Mouse (Mus musculus) cortical plate, adult 2 months (tissue): ENCODE results near the gene Syt13. TPM values are rescaled to one million over a fixed set of nuclear protein-coding genes. Genes with fewer than 3 reads are reported as not detected.

Source experiments
- H3K27ac ChIP-seq: fragments of 200-500 bp; 2 replicates; pipeline ENCODE4 v1.5.1; 2012; ENCODE audit warnings: low read length, control low read depth, inconsistent platforms; ENCODE audit not compliant: insufficient read depth
- H3K4me1 ChIP-seq: fragments of 200-500 bp; 2 replicates; pipeline ENCODE4 v1.6.1; 2011; ENCODE audit warnings: low read length; ENCODE audit not compliant: control insufficient read depth, insufficient read depth
- H3K4me3 ChIP-seq: fragments of 200-500 bp; 2 replicates; pipeline ENCODE4 v1.5.1; 2011; ENCODE audit warnings: mild to moderate bottlenecking, low read length, control low read depth; ENCODE audit not compliant: insufficient read depth
- CTCF ChIP-seq: fragments of 200-500 bp; IDR thresholded peaks from 2 replicates; pipeline ENCODE4 v1.5.1; 2011; ENCODE audit warnings: mild to moderate bottlenecking, control low read depth, low read length; ENCODE audit not compliant: insufficient read depth; ENCODE audit errors: extremely low read depth
- POLR2A ChIP-seq: fragments of 200-500 bp; IDR thresholded peaks from 2 replicates; pipeline ENCODE4 v1.6.1; 2011; ENCODE audit warnings: mild to moderate bottlenecking, low read length, control low read depth; ENCODE audit not compliant: insufficient read depth; ENCODE audit errors: extremely low read depth
- polyA plus RNA-seq: library from polyadenylated mRNA; depleted of rRNA; stranded (reverse); fragments of >200 nt; gene quantifications from 2 replicates; pipeline ENCODE4 v1.2.3, GENCODE M21; 2012; rRNA removed

Gene Syt13
- 146 and 160 TPM in 2 replicates for polyA plus RNA-seq

GRCm38 (mm10) chr2:92914933-92915553 lies at the start of gene Syt13:
Gene Syt13 (plus strand): TSS chr2:92915098.
- 0 out of 2 replicates have a peak, but pooled peaks cover 2% of the 10 kb centered on the region for H3K4me1 ChIP-seq
- TF ChIP-seq CTCF: no peak
- TF ChIP-seq POLR2A: peak; percentile 75
- peak within 1 kb of the TSS; percentile 91 for H3K27ac ChIP-seq
- peak within 1 kb of the TSS; percentile 99 for H3K4me3 ChIP-seq

- Histone ChIP-seq H3K4me3 (no peak overlapping the region), H3K27ac (no peak overlapping the region), H3K4me1 (no peaks in the 10 kb centered on the region)
- TF ChIP-seq CTCF (no peak), POLR2A (no peak)
Measured at GRCm38 (mm10) chr2:92866616-92867015, 48.3 kb upstream of the Syt13 start.

GRCm38 (mm10) chr2:92870139-92870836 lies 44.6 kb upstream of the Syt13 start:
- Histone ChIP-seq H3K27ac (no peak overlapping the region), H3K4me3 (no peak overlapping the region), H3K4me1 (no peaks in the 10 kb centered on the region)
- no peak for TF ChIP-seq CTCF
- no peak for TF ChIP-seq POLR2A

- Histone ChIP-seq H3K4me3 (no peak overlapping the region), H3K27ac (no peak overlapping the region), H3K4me1 (no peaks in the 10 kb centered on the region)
- no peak for TF ChIP-seq POLR2A
- no peak for TF ChIP-seq CTCF
Measured at GRCm38 (mm10) chr2:92871093-92871686, 43.7 kb upstream of the Syt13 start.

- Histone ChIP-seq H3K4me1 (peaks cover under 1% of the 10 kb centered on the region; the same call in 1 of the 2 replicates), H3K27ac (no peak overlapping the region), H3K4me3 (no peak overlapping the region)
- TF ChIP-seq CTCF (no peak), POLR2A (no peak)
Measured at GRCm38 (mm10) chr2:92872652-92873051, 42.2 kb upstream of the Syt13 start.

- Histone ChIP-seq H3K4me1 (peaks cover 3% of the 10 kb centered on the region; the same call in 1 of the 2 replicates), H3K27ac (no peak overlapping the region), H3K4me3 (no peak overlapping the region)
- TF ChIP-seq CTCF (no peak), POLR2A (no peak)
Measured at GRCm38 (mm10) chr2:92874592-92874991, 40.3 kb upstream of the Syt13 start.

GRCm38 (mm10) chr2:92877488-92877887 lies 37.4 kb upstream of the Syt13 start:
- Histone ChIP-seq H3K4me3 (no peak overlapping the region), H3K27ac (no peak overlapping the region), H3K4me1 (peaks cover 3% of the 10 kb centered on the region; the same call in 1 of the 2 replicates)
- TF ChIP-seq POLR2A (no peak), CTCF (no peak)

- no peak overlapping the region for H3K27ac ChIP-seq
- no peaks in the 10 kb centered on the region for H3K4me1 ChIP-seq
- H3K4me3 ChIP-seq: no peak overlapping the region
- TF ChIP-seq CTCF (peak; percentile 93), POLR2A (no peak)
Measured at GRCm38 (mm10) chr2:92883039-92883911, 31.6 kb upstream of the Syt13 start.

GRCm38 (mm10) chr2:92883912-92884243 lies 31.0 kb upstream of the Syt13 start:
- no peak overlapping the region for H3K4me3 ChIP-seq
- no peak overlapping the region for H3K27ac ChIP-seq
- no peak for TF ChIP-seq CTCF
- no peak for TF ChIP-seq POLR2A
- H3K4me1 ChIP-seq: no peaks in the 10 kb centered on the region
